In the genomic region with DNA sequence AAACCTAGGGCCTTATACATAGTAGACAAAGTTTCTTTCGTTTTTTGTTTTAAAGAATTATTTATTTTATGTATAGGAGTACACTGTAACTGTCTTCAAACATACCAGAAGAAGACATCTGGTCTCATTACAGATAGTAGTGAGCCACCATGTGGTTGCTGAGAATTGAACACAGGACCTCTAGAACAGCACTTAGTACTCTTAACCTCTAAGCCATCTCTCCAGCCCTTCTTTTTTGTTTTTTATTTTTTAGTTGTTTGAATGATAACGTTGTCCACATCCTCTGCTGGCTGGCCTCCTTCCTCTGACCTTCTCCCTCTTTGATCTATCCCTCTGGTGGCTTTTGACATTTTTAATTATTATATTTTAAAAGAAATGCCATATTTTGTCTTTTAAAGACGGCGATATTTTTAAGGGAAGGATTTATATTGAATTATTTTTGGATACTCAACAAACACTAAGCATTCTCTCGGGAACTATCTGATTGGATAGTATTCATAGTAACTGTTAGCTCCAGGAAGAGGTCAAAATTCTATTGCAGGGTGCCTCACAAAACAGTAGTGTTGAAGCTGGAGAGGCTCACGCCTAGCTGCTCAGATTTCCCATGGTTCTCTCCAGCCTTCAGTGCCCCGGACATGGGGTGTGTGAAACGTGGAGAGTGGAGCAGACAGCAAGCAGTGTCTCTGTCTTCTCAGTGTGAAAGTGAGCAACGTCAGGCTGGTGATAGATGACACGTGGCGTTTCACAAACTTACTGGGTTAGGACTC, we compare ENCODE assay signal across 1 mouse cellular context.
TF ChIP-seq lines count a peak whose summit lies in the region.

No protein-coding gene starts in this region.

TF ChIP-seq in CH12.LX, 34 proteins besides CTCF, POLR2A, EP300 and RAD21:
- TF ChIP-seq KAT2A (IDR thresholded peaks at IDR 0.05; ENCODE audit: insufficient replicate concordance, low read length) (no peak), SMC3 (IDR thresholded peaks at IDR 0.05; ENCODE audit: low read depth, low read length) (peak; percentile 23; the same call in 1 of the 2 replicates), NELFE (IDR thresholded peaks at IDR 0.05; ENCODE audit: low read depth, low read length) (no peak)
